Mouse (Mus musculus) erythroblast, embryonic 14.5 days (primary cell): ENCODE measurements around the gene Ncoa4.

ENCODE experiments used
- GATA1 ChIP-seq: IDR thresholded peaks from 2 replicates; pipeline ENCODE4 v1.6.1; 2012; ENCODE audit warnings: low read length, inconsistent platforms, mixed read lengths
- TAL1 ChIP-seq: IDR thresholded peaks from 3 replicates; pipeline ENCODE4 v1.6.1; 2012; ENCODE audit warnings: low read length, inconsistent platforms, mixed read lengths

- TF ChIP-seq GATA1 = no peak; the same call in 1 of the 2 replicates
- no peak; the same call in 2 of the 3 replicates for TF ChIP-seq TAL1
Observed at GRCm38 (mm10) chr14:32161090-32161885, 1.6 kb downstream of the Ncoa4 start.
